Mouse (Mus musculus): ENCODE data around the gene Pard6b.

Gene Pard6b

DNA sequence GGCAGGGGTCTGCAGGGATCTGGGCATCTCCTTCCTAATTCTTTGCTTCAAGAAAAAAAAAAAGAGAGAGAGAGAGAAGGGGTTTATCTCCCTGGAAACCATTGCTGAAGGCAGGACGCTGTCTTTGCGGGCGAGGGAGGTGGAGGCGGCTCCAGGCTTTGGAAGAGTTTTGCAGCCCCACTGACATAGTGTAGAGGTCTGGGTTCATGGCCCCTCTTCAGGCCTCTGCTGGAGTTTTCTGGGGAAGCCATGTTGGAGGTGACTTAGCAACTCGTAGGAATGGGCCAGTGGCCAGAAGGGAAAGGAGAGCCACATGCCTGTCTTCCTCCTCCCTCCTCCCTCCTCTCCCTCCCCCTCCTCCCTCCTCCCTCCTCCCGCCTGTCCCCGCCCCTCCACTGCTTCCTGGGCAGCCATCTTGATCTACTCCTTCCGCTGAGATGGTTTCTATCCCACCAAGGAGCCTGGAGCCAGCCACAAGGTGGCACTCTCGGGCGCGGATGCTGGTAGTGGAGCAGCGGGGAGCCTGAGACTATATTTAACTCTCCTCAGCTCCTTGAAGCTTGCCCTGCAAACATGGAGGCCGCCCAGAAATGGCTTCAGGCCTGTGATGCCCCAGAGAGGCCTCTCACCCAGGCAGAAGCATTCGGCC is 47.5 kb downstream of the Pard6b start:
- DNase-seq (ENCODE audit: low read depth, low spot score) = peak; percentile 37

DNA sequence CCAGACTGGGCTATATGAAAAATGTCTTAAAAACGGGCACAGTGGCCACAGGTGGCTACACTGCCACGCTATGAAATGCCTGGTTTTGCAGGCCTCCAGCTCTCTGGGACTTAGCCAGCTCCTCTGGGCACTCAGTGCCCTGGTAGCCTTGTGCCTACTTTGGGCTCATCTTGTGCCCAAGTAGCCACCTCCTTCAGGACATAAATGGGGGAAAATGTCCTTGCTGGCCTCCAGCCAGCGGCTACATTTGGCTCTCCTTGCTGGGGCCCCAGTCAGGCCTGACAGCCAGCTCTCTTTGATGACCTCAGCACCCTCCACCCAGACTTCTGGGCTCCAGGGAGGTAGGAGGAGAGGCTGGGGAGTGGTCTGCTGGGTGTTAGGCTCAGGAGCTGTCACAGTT is 49.2 kb downstream of the Pard6b start:
- no peak for DNase-seq (ENCODE audit: low read depth, low spot score)

- DNase-seq (ENCODE audit: low read depth, low spot score) = no peak
These were observed 56.4 kb downstream of the Pard6b start for GRCm38 (mm10) chr2:168137161-168137560.

DNA sequence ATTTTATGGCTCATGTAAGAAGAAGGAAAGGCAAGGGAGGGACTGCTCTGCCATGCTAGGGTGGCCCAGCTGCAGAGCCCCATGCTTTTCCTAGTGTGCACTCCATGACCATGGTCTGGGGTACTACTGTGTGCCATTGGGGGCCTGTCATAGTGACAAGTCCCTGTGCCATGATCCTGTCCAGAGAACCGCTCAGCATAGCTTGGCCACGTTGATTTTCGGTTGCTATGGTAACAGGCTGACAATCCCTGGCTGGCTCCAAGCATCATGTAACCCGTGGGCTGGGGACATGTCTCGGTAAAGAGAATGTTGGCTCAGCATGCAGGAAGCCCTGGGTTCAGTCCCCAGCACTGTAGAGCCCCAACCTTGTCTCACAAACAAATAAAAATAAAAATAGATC is 63.0 kb downstream of the Pard6b start:
- no peak for DNase-seq (ENCODE audit: low read depth, low spot score)

- DNase-seq (ENCODE audit: low read depth, low spot score) = no peak
These were observed 64.6 kb downstream of the Pard6b start for GRCm38 (mm10) chr2:168145437-168145836.

- DNase-seq (ENCODE audit: low read depth, low spot score) = no peak
These were observed 67.1 kb downstream of the Pard6b start for GRCm38 (mm10) chr2:168147722-168148432.

DNA sequence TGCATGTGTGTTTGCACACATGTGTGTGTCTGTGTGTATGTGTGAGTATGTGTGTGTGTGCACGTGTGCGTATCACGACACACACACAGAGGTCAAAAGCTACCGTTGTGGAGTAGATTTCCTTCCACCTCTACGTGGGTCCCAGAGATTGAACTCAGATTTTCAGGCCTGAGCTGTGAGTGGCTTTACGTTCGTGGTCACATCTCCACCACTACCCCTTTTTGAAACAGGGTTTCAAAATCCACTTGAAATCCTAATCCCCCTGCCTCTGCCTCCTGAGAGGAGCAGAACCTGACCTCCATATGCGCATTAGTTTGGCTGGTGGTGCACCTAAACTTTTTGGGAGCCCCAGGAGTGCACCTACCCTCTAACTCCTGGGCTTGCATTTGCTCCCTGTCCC is 68.4 kb downstream of the Pard6b start:
- no peak for DNase-seq (ENCODE audit: low read depth, low spot score)

Measured in skeletal muscle tissue, adult 2 months (tissue).